Mouse (Mus musculus) liver, adult 2 months (tissue): ENCODE measurements at regions not wholly inside any gene's neighbourhood (a gene's known extent, or its start where the extent isn't known, plus 50 kb on each side); places are given as distances from the start of the nearest gene placed in this dataset.

Experiments used
- DNase-seq: peaks from one replicate; pipeline ENCODE4 v3.0.0-alpha.2; 2011; ENCODE audit warnings: low read depth, low spot score; ENCODE audit errors: extremely low read depth
- H3K27ac ChIP-seq: fragments of 200-500 bp; replicated peaks from 2 replicates; pipeline ENCODE4 v1.5.1; 2012; ENCODE audit warnings: low read depth, mild to moderate bottlenecking, control low read depth, inconsistent platforms, low read length; ENCODE audit not compliant: insufficient read depth
- H3K27me3 ChIP-seq: fragments of 200-500 bp; 2 replicates; pipeline ENCODE4 v1.6.1; 2012; ENCODE audit warnings: mild to moderate bottlenecking, moderate library complexity, low read length, inconsistent platforms; ENCODE audit not compliant: control insufficient read depth, insufficient read depth
- H3K36me3 ChIP-seq: fragments of 200-500 bp; 2 replicates; pipeline ENCODE4 v1.6.1; 2012; ENCODE audit warnings: low read length, inconsistent platforms; ENCODE audit not compliant: control insufficient read depth, insufficient read depth
- H3K4me1 ChIP-seq: fragments of 200-500 bp; 2 replicates; pipeline ENCODE4 v1.6.1; 2011; ENCODE audit warnings: low read length; ENCODE audit not compliant: control insufficient read depth, insufficient read depth
- H3K4me3 ChIP-seq: fragments of 200-500 bp; 2 replicates; pipeline ENCODE4 v1.5.1; 2011; ENCODE audit warnings: low read depth, mild to moderate bottlenecking, control low read depth, low read length, moderate library complexity; ENCODE audit not compliant: insufficient read depth
- H3K79me2 ChIP-seq: fragments of 200-500 bp; 2 replicates; pipeline ENCODE4 v1.6.1; 2012; ENCODE audit warnings: inconsistent platforms, mild to moderate bottlenecking, low read length, moderate library complexity; ENCODE audit not compliant: control insufficient read depth, insufficient read depth
- H3K9ac ChIP-seq: fragments of 200-500 bp; 2 replicates; pipeline ENCODE4 v1.6.1; 2012; ENCODE audit warnings: low read depth, mild to moderate bottlenecking, control low read depth, inconsistent platforms, low read length
- CTCF ChIP-seq: fragments of 200-500 bp; IDR thresholded peaks from 2 replicates; pipeline ENCODE4 v1.5.1; 2011; ENCODE audit warnings: low read depth, low read length, control low read depth
- POLR2A ChIP-seq: fragments of 200-500 bp; IDR thresholded peaks from 2 replicates; pipeline ENCODE4 v1.6.1; 2011; ENCODE audit warnings: low read length, control low read depth; ENCODE audit not compliant: insufficient read depth; ENCODE audit errors: extremely low read depth
- WGBS: fragments of 180-500 bp; shearing (Covaris S2); methylation state at CpG from one replicate; pipeline ENCODE4 v1.1.7; 2018; 5-methylcytosine and 5-hydroxymethylcytosine counted together

DNA sequence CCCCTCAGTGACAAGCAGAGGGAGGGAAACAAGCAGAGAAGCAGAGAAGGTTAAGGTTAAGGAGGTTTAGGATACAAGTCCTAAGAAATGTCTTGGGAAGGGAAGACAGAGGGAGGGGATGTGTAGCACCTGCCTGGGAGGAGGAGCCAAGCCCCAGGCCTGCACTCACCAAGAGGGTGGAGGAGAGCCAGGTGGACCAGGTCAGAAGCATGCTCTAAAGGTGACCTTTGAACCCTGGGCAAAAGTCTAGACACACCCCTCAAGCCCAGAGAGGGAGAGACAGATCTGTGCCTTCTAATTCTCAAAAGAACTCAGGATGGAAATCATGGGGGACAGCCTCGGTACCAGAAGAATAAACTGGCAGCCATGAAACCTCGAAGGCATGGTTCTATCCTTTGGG, 54.4 kb upstream of the Calm2 start:
- WGBS, result 73% methylated on average over 2 of the region's 2 CpGs

GRCm38 (mm10) chr17:87501687-87502387, 55.1 kb upstream of the Calm2 start:
- no peak overlapping the region for H3K4me3 ChIP-seq
- H3K36me3 ChIP-seq, result no peaks in the 10 kb centered on the region
- 71% methylated on average over 10 of the region's 10 CpGs for WGBS
- H3K4me1 ChIP-seq, result no peaks in the 10 kb centered on the region
- no peaks in the 10 kb centered on the region for H3K27me3 ChIP-seq
- H3K79me2 ChIP-seq, result no peaks in the 10 kb centered on the region
- no peak for DNase-seq
- H3K27ac ChIP-seq, result no peak overlapping the region
- no peak overlapping the region for H3K9ac ChIP-seq
- TF ChIP-seq POLR2A (no peak), CTCF (no peak)

More for the DNA sequence above, 54.4 kb upstream of the Calm2 start:
- H3K4me1 ChIP-seq, result no peaks in the 10 kb centered on the region
- no peaks in the 10 kb centered on the region for H3K79me2 ChIP-seq
- no peak overlapping the region for H3K27ac ChIP-seq
- TF ChIP-seq POLR2A, result no peak
- TF ChIP-seq CTCF, result no peak
- H3K9ac ChIP-seq, result no peak overlapping the region
- H3K36me3 ChIP-seq, result no peaks in the 10 kb centered on the region
- no peak overlapping the region for H3K4me3 ChIP-seq
- peak; percentile 66 for DNase-seq
- H3K27me3 ChIP-seq, result no peaks in the 10 kb centered on the region

GRCm38 (mm10) chr17:87502388-87503369, 55.9 kb upstream of the Calm2 start:
- 48% methylated on average over 12 of the region's 14 CpGs for WGBS
- no peak overlapping the region for H3K27ac ChIP-seq
- H3K27me3 ChIP-seq, result no peaks in the 10 kb centered on the region
- no peak overlapping the region for H3K9ac ChIP-seq
- no peaks in the 10 kb centered on the region for H3K79me2 ChIP-seq
- DNase-seq, result no peak
- H3K36me3 ChIP-seq, result no peaks in the 10 kb centered on the region
- TF ChIP-seq POLR2A (no peak), CTCF (no peak)
- H3K4me3 ChIP-seq, result no peak overlapping the region
- no peaks in the 10 kb centered on the region for H3K4me1 ChIP-seq

DNA sequence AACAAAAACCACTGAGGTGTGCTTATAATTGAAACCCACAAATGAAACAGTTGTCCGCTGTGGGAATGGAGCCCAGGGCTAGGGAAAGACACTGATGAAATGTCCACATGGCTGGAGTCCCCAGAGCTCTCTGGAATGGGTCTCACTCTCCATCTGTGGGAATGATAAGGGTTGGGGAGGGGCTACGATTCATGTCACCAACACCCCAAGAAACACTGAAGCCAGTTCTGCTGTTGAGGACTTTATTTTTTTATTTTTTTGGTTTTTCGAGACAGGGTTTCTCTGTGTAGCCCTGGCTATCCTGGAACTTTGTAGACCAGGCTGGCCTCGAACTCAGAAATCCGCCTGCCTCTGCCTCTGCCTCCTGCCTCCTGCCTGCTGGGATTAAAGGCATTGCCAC, 56.8 kb upstream of the Calm2 start:
- no peaks in the 10 kb centered on the region for H3K27me3 ChIP-seq
- no peaks in the 10 kb centered on the region for H3K79me2 ChIP-seq
- no peaks in the 10 kb centered on the region for H3K36me3 ChIP-seq
- WGBS, result 95% methylated on average over 5 of the region's 5 CpGs
- DNase-seq, result no peak
- H3K4me1 ChIP-seq, result no peaks in the 10 kb centered on the region
- H3K27ac ChIP-seq, result no peak overlapping the region
- no peak overlapping the region for H3K4me3 ChIP-seq
- TF ChIP-seq POLR2A (no peak), CTCF (no peak)
- no peak overlapping the region for H3K9ac ChIP-seq

DNA sequence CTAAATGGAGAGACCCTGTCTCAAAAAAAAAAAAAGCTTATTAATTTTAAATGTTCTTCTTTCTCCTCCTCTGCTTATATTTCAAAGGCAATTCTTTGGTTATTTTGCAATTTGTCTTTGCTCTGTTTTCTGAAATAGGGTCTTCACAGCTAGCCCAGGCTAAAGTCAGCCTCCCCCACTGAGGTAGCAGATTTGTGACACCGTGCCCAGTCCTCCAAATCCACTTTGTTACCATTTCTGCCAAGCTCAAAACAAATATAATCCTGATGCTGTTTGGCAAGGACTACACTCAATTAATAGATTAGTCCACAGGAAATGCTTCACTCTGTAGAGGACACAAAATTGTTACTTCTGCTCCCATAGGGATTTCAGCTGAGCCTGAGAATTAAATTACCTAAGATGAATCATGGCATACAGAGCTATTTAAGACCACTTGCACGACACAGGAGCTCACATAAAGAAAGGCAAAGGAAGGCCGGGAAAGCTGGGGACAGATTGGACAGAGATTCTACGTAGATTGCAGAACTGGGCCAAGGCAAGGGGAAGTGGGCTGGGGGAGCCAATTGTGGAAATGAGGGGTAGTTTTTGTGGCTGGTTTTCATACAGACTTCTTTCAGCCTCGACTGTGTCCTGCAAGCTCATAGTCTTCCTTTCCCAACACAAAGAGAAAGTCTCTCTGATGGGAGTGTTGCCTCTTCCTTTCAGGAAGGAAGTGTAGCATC, 58.4 kb upstream of the Calm2 start:
- no peaks in the 10 kb centered on the region for H3K4me1 ChIP-seq
- H3K27ac ChIP-seq, result no peak overlapping the region
- no peak for DNase-seq
- no peaks in the 10 kb centered on the region for H3K36me3 ChIP-seq
- TF ChIP-seq CTCF (no peak), POLR2A (no peak)
- H3K9ac ChIP-seq, result no peak overlapping the region
- no peak overlapping the region for H3K4me3 ChIP-seq
- H3K79me2 ChIP-seq, result no peaks in the 10 kb centered on the region
- WGBS, result 69% methylated on average over 5 of the region's 5 CpGs
- H3K27me3 ChIP-seq, result no peaks in the 10 kb centered on the region
